Mouse (Mus musculus) heart, postnatal 4 days (tissue): ENCODE measurements around the gene Crls1. TPM values are rescaled to one million over a fixed set of nuclear protein-coding genes. Genes with fewer than 3 reads are reported as not detected.
A peak's percentile ranks its signal among the peaks of the same experiment; 100 is the strongest.

Experiments used
- DNase-seq: peaks from one replicate; pipeline ENCODE4 v3.0.0; 2021
- total RNA-seq, 2 experiments: library from RNA; stranded (reverse); gene quantifications; 2 replicates each; pipeline ENCODE4 v1.2.3; 2021

The Crls1 gene
- total RNA-seq: 10 to 100 TPM; 18.8 to 20.9 TPM

DNA sequence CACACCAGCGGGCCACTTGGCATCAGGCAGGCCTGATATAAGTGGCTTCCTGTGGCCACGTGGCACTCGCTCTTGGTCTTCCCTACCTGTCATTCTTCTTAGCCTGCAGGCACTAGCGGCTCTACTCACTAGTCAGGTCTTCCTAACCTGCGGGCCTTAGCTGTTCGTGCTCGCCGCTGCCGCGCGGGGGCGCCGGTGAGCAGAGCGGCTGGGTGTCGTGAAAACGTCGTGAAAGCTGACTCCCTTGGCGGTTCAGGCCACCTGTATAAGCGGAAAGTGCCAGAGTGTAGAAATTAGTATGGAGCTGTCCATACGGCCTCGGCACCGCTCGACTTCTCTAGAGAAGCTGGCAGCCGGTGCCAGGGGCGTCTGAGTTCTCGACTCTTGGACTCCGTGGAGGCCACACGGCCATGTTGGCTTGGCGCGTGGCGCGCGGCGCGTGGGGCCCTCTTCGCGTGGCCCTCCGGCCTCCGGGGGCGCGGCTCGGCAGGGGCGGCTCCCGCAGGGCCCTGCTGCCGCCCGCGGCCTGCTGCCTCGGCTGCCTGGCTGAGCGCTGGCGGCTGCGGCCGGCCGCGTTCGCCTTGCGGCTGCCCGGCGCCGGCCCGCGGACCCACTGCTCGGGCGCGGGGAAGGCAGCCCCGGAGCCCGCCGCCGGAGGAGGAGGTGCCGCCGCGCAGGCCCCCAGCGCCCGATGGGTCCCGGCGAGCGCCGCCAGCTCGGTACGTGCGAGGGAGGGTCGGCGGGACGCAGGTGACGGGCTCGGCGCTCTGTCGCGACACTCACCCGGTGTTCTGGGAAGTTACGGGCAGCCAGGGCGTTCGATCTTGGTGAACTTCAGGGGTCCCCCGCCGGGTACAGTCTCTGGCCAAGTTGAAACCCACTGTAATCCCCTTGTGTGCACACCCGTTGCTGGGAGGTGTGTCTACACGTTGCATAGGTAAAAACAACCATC lies at the start of gene Crls1:
TSS of gene Crls1 (plus strand) at position 260 of the 952 bp plus-strand sequence.
- peak; percentile 98 for DNase-seq

DNA sequence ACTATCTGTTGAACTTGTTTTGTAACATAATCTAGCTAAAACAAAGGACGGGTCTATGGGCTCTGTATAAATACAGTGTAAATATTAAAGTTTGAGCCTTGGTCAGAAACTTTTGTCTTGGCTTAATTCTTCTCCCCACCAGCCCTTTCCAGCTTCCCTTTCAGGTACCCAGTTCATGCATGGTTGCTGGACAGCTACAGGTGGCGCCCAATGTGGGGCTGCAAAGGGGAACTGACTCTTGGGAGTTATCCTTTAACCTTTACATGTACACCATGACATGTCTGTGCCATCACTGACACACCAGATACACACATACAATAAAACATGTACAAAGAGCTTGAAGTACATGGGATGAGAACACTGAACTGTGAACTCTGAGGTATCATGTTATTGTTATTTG lies 43.5 kb upstream of the Crls1 start:
- DNase-seq: no peak

DNA sequence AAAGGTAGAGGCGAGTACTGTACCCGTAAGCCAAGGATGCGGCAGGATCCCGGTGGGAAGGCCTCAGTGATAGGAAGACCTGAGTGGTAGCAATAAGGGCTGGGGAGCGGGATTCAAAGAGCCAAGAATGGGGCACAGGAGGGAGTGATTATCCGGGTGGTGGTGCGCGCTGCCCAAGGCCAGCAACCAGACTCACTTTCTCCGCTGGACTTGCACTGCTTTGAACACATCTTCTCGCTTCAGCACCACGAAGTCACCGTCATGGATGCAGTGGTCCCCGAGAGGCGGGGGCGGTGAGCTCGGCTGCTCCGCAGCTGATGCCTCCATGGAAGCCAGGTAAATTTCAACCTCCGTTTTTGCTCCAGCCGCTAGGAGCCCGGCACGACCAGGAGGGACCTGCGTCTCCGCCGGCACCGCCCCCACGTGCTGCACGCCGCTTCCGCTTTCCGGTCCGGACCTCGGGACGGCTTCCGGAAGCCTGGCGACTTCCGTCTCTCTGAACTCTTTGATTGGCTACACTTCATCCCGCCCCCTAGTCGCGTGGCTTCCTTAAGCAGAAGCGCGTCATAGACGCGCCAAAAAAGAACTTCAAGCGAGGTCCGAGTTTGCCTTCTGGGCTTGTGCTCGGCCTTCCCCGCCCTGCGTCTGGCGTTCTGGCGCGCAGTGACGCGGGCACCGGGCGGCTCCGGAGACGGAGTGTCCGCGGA lies 30.7 kb upstream of the Crls1 start, which contains the start of the genes Trmt6 and Mcm8:
TSS of gene Trmt6 (minus strand) at position 448 of the 707 bp plus-strand sequence.
TSS of gene Mcm8 (plus strand) at position 534 of the 707 bp plus-strand sequence.
- DNase-seq: peak; percentile 91

DNA sequence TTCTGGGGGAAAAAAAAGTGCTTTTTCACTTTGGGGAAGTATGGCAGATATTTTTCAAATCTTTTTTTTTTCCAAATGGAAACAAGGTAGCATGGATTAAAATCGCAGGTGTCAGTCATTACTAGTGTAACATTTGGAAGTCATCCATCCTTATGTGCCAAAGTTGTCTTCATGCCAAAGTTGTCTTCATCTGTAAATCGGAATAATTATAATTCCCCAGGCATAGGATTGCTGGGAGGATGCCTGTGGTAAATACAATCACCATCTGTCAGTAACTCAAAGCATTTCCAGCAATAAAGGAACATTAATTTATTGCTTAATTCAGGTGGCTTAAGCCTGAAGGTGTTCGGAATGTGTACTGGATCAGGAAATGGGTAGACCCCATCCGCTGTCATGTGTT lies 5.4 kb upstream of the Crls1 start:
- DNase-seq: no peak

DNA sequence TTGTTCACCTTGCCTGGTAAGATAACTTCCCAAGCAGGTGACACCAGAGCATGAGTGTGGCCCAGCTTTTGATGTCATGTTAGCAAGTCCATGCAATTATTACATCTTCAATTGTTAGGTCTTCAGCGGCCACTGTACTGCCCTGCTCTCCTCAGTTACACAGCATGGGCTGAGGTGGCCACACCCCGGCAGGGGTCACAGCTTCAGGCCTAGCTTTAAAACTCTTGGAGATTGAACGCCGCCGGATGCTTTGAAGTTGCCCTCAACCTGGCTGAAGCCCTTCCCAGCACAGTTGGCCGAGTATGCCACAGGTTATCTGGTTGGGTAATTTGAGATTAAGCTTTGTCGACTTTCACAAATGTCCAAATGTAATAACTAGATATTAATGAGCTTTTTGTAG lies 1.1 kb downstream of the Crls1 start:
- no peak for DNase-seq

DNA sequence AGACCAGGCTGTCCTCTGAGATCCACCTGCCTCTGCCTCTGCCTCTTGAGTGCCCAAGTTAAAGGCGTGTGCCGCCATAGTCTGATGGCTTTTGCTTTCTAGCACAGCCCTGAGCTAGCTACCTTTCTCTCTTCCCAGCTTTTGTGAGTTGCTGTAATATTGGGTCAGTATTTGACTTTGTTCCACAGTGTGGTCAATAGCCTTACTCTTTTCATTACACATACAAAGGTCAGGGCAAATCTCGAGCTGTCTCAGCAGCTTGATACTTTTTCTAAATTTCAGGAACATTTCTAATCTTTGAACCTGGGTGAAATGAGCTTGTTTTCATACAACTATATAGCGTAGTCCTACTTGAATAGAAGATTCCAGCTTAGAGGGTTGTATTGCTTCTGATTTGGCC lies 1.9 kb downstream of the Crls1 start:
- DNase-seq: no peak

DNA sequence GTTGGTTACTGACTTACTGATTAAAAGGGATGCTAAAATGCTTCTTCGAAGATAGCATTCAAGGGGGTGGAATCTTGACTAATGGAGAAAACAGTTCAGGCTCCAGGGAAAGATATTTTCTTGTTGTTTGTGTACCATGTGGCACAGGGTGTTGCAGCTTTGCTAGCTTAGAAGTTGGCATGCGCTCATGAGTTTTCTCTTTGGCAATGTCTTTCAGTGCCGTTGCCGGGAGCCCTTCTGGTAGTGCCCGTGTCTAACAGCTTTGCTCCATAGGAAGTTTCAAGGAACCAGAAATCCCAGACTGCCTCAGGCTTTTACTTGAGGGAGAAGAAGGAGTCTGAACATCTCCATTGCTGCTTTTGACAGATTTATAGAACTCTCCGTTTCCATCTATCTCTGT lies 2.7 kb downstream of the Crls1 start:
- DNase-seq: no peak

DNA sequence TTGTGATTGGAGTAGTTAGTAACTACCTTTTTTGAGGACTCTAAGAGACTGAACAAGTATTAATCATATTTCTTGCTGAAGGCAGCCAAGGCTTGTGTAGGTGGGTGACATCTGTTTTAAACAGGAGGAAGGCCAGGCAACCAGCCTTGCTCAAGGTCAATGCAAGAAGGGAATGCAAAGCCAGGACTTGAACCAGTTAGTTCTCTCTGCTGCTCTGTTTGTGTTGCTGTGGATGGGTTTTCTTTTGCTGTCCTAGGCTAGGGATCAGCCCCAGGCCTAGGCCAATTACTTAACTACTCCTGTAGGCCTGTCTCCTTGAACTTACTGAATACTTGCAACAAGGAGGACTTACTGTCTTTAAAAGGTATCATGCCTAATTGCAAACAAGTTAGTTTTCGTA lies 6.6 kb downstream of the Crls1 start:
- no peak for DNase-seq

DNA sequence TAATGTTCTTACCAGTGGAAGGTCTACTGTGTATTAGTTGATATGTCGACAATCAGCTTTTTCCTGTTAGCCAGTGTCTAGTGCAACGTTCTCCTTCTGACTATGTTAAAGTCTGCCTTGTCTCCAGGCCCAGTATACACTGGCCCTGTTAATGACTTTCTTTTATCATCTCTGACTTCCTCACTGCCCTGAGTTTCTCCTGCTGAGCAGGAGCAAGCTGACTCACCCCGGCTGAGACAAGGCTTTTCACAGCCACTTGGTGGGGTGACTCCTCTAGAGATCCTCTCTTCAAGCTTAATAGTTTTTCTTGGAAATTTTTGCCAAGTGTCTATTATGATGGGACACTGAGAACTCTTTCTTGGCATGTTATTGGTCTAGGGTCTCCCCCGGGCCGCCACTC lies 9.9 kb downstream of the Crls1 start:
- DNase-seq: no peak

DNA sequence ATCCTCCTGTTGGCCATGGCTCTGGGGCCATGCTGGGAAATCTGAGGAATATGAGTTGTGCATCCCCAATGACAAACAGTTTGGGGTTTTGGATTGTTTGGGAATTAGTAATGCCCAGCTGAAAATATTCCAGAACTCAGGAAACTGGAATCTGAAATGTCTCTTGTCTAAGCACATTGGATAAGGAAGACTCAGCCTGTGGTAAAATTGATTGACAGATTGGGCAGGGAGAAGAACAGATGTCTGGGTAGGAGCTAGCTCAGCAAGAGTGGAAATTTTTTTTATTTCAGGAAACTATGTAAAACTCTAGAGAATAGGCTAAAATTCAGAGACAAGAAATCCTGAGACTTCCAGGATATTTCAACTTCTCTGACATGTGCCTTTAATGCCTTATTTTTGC lies 14.0 kb downstream of the Crls1 start:
- DNase-seq: no peak

DNA sequence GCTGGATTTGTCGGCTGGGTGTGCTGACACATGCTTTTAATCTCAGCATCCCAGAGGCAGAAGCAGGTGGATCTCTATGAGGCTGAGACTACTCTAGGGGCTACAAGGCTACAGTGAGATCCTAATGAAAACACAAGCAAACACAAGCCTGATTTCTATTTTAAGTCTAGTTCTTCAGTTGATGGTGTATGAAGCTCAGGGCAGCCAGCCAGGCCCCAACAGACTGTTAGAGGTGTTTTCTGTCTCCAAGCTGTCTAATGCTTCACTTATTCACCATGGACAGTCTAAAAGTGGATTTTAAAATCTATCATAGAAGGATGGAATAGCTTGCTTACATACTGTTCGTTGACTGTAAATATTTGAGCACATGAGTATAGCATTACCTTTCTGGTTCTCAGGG lies 15.0 kb downstream of the Crls1 start:
- DNase-seq: no peak

DNA sequence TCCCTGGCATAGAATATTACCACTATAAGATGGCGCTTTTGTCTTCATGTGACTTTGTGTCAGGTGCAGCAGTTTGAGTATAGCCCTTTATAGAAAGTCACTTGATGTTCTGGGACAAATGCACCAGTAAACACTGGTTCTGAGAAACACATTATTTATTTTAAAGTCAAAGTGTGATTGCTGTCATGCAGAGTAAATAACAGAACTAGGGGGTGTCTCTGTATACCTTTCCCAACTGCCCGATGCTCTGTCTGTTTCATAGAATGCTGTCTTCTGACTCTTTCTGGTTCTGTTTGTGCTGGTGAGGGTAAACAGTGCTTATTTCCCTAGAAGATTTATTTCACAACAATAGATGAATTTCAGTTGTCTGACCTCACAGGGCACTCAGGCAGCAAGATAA lies 16.9 kb downstream of the Crls1 start:
- DNase-seq: no peak

DNA sequence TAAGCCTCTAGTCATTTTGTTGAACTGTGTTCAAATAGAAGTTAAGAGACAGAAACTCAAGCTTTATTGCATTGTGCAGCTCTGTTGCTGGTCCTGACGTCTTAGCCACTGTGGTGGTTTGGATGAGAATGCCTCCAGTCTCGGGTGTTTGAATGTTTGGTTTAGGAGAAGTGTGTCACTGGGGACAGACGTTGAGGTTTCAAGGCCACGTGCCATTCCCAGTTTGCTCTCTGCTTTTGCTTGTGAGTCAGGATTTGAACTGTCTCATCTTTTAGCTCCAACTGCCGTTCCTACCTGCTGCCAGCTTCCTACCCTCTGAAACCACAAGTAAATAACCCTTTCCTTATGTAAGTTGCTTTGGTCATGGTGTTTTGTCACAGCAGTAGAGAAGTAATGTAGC lies 21.1 kb downstream of the Crls1 start:
- no peak for DNase-seq

DNA sequence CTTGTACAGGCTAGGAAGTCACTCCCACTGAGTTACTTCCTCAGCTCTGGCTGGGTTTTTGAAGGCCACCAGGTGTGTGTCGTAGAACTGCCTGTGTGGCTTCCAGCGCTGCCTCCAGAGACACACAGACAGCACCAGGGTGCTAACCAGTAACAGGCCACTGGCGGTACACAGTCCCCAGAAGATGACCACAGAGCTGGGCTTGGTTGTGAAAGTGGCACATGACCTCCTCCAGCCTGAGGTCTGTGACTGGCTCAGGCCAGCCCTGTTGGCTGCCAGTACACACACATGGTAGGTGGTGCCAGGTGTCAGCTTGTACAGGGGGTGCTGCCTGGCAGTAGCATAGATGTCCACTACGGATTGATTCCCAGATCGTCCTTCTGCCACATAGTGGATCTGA lies 23.2 kb downstream of the Crls1 start:
- no peak for DNase-seq

DNA sequence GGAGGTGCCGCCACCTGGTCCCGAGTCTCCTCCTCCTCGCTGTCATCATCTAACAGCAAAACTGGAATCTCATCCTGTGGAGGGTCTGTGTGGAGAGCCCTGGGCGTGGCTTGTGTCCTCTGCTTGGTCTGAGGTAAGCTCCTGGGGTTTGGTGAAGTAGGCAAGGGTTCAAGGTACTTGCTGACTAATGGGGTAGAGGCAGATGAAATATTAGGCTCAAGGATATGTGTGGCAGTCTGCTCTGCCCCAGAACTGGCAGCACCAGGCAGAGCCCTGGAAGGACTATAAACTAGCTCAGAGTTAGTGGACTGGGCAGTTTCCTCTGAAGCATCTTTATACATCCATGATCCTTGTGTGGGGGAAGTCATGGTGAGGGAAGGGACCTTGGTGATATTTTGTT lies 23.8 kb downstream of the Crls1 start:
- DNase-seq: no peak

DNA sequence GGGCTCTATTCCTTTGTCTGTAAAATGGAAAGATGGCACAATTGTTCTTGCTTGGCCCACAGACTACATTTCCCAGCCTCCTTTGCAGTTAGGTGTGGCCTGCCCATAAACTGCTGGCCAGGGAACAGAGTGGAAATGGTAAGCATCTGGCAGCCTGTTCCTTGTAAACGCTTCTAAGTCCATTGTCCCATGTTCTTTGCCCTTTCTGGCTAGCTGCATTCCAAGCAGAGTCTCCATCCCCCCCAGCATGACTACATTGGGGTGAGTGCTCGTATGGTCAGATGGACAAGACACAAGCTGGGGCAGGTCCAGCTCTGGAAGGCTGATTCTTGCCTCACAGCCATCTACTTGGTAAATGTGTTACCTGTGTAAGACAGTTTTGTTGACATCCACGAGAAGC lies 25.2 kb downstream of the Crls1 start:
- no peak for DNase-seq

DNA sequence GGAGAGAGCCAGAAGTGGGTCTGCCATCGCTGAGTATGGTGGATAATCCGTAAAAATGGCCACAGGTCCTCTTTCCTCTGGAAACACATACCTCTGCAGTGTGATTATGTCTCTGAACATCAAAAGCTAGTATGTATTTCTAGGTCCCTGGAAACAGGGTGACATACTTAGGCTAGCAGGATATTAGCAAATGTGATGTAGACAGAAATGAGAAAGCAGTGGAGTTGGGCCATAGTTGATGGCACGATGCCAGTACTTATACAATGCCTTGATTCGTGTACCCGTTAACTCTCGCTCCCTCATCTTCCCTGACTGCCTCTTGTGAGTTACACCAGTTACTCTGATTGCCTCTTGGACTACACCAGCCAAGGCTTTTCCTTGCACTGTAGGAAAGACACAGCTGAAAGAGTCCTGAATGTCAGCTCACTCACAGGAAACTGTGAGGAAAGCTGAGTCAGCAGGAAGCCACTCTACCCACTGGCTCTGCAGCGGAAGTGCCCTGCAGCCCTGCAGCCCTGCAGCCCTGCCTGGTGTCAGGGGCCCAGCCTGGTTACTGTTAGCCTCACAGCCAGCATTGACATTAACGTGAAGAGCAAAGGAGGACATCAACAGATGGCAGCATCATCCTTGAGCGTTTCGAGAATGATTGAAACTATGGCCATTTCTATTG lies 27.3 kb downstream of the Crls1 start:
- DNase-seq: no peak

DNA sequence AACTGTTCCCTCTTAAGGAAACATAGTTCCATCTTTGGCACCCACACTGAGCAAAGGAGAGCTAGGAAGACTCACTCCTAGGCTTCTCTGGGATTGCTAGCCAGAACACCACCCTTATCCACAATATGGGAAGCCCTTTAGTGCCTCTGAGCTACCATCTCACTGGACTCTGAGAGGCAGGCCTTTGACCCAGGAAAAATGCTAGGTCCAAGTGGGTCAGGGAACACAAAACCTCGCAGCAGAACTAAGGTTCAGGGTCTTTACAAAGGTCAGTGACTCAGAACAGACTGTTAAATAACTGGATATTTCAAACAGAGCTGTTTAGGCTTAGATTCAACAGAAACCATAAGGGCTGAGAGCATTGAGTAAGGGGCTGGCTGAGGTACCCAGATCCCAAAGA lies 30.5 kb downstream of the Crls1 start:
- DNase-seq: no peak

DNA sequence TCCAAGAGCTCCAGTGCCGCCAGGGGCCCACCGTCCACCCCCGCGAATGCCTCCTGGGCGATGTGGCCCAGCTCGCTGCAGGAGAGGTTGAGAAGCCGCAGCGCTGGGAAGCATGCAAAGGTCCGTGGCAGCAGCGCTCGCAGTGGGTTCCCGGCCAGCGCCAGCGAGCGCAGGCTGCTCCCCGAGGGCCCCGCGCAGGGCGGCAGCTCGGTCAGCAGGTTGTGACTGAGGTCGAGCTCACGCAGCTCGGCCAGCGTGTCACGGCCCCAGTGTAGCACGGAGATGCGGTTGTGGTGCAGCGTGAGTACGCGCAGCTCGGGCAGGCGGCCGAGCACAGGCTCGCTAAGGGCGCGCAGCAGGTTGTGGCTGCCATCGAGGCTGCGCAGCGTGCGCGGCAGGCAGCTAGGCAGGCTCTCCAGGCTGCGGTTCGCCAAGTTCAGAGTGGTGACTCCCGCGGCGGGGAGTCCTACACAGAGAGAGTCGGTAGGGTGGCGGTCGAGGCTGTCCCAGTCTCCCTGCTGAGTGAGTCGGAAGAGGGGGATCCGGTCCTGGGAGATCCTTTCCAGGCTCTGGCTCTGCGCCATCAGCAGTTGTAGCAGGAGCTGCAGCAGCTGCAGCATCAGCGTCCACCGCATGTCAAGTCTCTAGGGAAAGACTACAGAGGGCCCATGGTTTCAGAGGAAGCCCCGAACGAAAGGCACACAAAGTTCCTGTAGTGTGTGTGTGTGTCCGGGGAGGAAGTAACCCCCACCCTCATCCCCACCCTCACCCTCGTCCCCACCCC lies 33.0 kb downstream of the Crls1 start:
- peak; percentile 60 for DNase-seq

DNA sequence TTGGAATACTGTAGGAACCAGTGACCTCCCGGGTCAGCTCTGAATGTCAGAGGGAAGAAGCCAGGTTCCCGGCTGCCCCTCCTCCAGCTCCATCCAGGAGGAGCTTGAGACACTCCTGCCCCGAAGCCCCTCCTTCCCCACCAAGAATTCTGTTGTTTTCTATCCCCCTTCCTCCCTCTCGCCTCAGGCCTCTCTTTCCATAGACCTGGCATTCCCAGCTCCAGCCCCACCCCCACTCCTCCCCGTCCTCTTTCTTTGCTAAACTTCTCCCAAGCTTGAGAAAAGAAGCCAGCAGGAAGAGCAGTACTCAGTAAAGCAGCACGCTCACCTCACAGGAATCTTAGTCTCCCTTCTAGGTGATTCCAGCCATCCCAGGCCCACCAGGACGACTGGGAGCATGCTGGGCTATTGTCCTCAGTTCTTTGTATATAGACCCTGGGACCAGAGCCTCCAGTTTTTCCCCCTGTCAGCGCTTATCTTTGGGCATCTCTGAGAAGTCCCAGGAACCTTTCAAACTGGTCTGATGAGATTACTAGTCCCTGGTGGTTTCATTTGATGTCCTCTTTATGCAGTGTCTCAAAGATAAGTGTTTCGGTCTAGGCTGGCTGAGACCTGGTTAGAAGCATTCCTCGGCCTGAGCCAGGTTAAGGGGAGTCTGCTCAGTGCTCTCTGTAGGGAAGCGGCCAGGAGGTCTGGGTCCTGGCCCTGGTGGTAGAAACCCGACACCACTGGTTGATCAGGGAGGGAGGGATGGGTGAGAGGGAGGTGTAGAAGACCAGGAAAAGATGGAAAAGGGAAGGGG lies 34.6 kb downstream of the Crls1 start, which contains the start of gene Lrrn4:
TSS of gene Lrrn4 (minus strand) at position 48 of the 802 bp plus-strand sequence.
- DNase-seq: no peak

DNA sequence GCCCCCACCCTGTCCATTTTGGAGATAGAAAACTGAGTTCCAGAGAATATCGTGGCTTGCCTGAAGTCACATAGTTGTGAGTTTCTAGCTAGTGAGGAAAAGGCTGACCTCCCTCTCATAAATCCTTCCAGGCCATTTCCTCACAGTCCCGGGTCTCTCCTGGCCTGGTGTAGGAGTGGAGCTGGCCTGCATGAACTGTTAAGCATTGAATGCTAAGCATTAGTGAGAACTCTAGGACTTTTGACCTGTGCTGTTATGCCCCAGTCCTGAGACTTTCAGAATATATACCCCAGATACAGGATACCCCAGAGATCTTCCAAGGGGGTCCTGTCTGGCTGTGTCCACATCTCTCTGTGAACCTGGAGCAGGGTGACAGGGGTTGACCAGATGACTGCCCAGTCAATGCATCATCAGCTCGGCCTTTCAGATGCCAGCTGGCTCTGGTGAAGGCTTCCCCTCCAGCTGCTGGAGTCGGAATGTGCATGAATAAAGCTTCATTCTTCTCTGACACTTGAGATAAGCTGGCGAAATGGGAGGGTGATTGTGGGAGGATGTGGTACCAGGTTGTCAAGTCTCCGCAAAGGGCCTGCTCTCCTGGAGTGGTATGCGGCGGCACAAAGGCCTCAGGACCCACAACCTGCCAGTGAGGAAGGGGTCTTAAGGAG lies 38.0 kb downstream of the Crls1 start:
- DNase-seq: no peak
